Mouse (Mus musculus) monocyte, adult 5-6 weeks (primary cell): ENCODE results near the gene Kctd18. TPM values are rescaled to one million over a fixed set of nuclear protein-coding genes. Genes with fewer than 3 reads are reported as not detected.
"Not testable (repeated sequence)": the region's sequence is repeated elsewhere in the genome, so short reads cannot be mapped to it uniquely, and the experiment has no call there.

Experiments used
- ATAC-seq: fragments of 153-309, 156-312 bp; replicated peaks from 2 replicates; pipeline ENCODE4 v1.8.0; 2017; ENCODE audit warnings: mild to moderate bottlenecking; ENCODE audit not compliant: low TSS enrichment, insufficient number of reproducible peaks, severe bottlenecking, poor library complexity, low FRiP score
- total RNA-seq: library from RNA; stranded (forward); fragments of 200-1000, 200-491, 200-594 nt; gene quantifications from 3 replicates; pipeline ENCODE4 v1.2.3, GENCODE M21; 2017

Kctd18 gene
- total RNA-seq = 56.7 to 68.5 TPM (median 64.8 TPM) in 3 replicates

DNA sequence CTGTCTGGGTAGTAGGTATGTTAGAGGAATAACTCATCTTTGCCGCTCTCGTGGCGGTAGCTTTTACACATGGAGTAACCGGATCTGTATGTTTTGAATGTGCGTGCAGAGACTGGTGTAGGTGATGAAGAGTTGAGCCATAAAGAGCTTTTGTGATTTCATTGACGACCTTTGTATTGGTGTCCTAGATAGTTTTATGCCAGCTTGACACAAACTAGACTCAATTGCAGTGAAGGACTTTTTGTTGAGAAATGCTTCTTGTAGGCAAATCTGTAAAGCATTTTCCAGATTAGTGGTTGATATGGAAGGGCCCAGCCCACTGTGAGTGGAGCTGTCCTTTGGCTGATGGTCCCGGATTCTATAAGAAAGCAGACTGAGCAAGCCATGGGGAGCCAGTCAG, at the start of gene Kctd18:
Kctd18 (minus strand) TSS at position 101 of the 400 bp plus-strand sequence.
- no peak for ATAC-seq

DNA sequence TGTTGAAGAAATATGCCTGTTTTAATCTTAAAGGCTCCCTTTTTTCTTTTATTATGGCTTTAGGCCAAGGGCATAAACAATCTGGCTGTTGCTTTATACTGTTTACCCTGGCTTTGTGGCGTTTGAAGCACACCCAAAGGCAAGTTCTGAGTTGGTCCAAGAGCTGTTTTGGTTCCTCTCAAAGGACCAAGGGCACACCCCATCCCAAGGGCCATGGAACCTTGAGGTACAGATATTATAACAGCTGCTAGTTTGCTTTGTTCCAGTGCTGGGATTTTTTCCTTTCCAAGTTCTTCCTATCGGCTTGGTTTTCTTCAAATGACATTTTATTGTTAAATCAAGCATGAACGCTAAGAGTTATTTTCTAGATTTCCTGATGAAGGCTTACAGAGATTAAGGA, 46.9 kb upstream of the Kctd18 start:
- ATAC-seq = no peak

DNA sequence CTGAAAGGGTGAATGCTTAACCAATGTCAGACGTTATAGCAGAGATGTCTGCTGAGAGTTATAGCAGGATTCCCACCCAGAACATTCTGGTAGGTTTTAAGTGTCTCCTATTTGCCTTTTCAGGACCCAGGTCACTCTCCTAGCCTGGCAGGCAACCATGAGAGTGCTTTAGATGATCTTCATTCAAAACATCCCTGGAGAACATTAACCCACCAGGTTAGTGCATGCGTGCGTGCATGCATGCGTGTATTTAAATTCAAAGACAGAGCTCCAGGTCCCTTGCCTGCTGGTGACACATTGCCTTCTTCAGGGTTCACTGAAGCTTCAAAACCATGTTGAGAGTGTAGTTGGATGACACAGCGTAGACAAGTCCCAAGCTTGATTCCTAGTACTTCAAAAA, 46.4 kb upstream of the Kctd18 start:
- no peak for ATAC-seq

DNA sequence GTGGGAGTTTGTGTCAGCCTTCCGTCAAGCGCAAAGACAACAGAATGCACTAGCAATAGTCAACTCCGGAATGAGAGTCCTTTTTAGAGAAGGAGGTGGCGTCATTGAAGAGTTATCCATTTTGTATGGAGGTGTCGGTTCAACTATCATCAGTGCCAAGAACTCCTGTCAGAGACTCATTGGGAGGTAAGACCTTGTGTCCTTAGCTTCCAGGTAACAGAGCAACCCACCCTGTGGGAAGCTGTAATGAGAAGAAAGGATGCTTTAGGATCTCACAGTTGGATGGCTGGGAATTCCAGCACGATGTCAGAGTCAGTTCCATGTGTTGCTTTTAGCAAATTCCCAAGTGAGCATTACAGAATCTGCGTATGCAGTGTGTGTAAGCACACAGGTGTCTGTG, 43.4 kb upstream of the Kctd18 start:
- no peak for ATAC-seq

DNA sequence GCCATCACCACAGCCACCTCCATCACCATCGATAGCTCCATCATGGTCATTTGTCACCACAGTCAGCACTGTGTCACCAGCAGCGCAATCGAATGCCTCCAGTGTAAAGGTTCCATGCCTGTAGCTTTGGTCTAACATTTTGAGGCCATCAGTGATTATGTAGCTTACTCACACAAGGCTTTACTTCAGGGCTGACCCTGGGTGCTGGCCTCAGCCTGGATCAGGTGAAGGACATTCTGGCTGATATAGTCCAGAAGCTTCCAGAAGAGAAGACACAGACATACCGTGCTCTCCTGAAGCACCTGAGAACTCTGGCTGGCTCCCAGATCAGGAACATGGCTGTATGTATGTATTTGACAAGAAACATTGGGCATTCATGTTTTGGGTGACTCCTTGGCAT, 40.1 kb upstream of the Kctd18 start:
- ATAC-seq = no peak

DNA sequence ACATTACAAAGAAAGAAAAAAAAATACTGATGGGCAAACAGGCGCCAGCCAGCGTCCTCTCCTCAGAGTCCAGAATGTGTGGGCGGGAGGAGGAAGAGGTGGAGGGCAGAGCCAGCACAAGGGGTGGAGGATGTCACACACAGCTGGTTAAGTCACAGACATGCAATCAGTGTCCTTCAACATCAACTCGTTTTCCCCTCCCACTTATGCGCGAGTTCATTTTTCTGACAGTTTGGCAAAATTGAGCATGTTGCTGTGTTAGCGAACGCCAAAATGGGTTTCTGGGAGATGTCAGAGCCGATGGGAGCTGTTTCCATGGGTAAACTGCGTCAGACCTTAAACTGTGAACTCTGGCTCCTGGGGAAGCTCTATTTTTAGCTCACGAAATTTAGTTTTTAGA, 38.2 kb upstream of the Kctd18 start:
- no peak for ATAC-seq

DNA sequence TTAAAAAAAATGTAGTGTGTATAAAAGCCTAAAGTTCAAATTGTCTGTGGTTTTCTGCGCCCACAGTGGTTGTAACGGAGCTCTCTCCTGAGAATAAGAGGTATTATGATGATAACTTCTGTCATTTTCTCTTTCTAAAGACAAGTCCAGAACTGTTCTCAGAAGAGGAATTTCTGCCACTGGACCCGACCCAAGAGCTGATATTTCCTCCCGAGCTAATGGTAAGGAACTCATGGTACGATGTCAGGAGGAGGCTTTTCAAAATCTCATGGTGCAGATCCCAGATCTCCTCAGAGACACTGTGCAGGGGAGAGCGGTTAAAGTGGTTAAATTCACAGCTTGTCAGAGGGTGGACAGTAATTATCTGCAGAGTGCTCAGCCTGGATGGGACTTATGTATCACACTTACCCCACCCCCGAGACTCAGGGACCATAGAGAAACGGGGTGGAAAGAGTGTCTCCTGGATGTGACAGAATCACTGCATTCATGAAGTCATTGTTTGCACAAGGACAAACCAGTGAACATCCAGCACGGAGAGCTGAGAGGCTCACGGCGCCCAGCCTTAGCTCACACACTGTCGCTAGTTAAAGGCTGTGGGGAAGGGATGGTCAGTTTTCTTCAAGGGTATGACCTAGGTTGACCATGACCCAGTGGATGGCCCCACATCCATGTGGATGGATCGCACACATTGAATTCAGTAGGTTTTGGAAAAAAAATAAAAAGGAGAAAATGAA, 37.5 kb upstream of the Kctd18 start:
- ATAC-seq = no peak

DNA sequence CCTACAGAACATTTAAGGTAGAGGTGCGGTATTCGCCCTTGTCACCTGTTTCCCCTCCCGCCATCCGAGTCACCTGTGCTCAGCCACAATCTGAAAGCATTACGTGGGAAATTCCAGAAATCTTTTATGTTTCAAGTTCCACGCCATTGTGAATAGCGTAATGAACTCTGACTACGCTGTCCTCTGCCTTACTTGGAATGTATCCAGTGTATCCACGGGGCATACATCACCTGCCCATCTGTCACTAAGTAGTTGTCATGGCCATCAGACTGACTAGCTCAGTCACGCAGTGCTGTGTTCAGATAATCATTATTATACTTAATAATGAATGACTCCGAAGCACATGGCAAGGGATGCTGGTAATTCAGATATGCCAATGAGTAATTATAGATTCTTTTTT, 36.8 kb upstream of the Kctd18 start:
- ATAC-seq = no peak

DNA sequence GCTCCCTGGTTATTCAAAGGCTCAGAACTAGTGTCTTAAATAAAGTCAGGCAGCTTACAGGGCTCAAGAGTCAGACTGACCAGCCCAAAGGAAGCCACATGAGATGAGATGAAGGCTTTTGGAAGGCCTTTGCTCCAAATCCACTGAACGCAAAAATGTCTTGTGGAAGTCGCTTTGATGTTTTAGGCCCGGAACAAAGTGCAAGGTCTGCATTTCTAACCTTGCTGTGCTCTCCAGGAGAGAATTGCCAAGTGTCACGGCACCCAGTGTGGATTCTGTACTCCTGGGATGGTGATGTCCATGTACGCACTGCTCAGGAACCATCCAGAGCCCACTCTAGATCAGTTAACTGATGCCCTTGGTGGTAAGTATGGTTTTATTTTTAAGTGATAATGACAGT, 30.4 kb upstream of the Kctd18 start:
- ATAC-seq = no peak

DNA sequence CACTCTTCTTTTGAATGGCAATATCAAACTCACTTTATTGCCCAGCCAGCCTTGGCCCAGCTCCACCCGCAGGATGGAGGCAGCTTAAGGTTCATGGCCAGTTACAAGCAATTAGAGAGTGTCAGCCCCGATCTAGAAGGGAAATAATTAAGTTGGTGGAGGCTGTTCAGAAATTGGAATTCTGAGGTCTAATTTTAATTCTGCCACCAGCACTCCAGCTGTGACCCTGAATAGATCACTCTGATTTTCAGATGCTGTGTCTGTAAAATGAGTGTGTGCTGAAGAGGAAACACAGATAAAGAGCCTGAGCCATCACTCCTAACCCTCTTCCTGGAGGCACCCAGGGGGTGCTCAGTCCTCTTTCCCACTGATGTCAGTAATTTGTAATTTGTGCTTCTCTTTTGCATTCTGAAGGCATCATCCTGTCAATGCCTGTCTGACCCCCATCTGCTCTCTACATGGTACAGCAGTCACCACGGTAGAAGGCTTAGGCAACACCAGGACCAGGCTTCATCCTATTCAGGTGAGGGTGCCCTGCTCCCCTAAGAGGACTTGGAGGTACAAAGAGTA, 28.1 kb upstream of the Kctd18 start:
- no peak for ATAC-seq

DNA sequence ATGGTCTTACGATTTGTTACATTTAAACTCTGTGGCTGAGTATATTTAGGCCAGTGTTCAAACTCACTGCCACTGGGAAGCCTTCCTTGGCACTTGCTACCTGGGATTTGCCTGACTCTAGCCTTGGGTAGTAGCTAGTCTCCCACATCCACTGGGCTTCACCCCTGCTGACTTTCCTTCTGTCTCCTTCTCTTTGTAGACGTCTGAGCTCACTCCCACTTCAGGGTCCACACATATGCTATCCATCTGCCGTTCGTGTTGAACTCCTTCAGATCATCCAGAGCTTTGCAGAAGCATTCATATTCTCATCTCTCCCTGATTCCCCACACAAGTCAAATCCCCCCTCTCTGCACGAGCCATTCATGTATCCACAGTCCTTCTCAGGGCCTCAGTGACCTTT, 26.8 kb upstream of the Kctd18 start:
- ATAC-seq = no peak

DNA sequence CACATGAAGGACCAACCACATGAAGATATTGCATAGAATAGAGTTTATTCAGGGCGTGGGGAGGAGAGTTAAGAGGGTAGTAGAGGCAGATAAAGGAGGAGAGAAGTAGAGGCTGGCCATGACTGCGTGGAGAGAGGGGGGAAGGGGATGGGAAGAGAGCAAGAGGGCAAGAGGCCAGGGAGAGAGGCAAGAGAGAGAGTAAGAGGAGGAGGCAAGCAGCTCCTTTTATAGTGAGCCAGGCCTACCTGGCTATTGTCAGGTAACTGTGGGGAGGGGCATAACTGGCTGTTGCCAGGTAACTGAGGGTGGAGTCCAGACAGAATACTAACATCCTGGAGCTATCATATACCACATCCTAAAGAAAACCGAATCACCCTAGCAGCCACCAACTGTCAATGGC, 26.3 kb upstream of the Kctd18 start:
- ATAC-seq = no peak

DNA sequence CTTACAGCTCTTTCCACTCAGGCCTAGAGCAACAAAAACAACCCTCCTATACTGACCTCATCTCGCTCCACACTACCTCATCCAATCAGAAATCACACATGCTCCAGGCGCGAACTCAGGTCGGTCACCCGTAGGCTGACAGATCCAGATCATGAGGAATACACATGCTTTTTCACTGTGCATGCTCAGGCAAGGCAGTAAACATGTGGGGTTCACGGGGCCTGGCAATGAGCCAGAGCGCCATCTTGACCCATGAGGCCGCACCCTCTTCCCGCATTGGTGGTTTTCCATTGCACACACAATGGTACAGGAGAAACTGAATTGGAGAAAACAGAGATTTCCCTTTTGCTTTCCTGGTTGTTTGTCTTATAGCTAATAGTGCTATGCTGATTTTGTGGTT, 18.6 kb upstream of the Kctd18 start:
- ATAC-seq = not testable (repeated sequence)

DNA sequence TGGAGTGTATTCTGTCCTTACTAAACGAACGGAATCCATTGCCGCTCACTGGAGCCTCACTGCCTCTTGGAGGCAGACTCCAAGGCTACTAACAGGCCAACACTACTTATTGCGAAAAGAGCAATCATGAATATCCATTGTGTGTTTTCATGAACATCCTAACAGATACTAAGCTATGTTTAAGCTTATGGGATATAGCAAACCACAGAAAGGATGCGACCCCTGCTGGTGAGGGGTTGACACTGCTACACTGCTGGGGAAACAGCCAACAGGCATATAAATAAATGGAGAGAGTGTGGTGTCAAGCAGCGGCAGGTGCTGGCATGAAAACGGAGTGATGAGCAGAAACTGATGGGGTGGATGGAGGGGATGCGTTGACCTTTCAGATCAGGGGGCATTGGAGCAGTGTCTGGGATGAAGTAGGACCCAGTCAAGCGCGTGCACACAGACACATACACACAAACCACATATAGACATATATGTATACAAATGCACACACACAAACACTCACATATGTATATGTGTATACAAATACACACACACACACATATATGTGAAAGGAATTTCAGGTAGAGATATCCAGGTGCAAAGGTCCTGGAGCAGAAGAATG, 12.5 kb upstream of the Kctd18 start:
- peak; percentile 83 for ATAC-seq

DNA sequence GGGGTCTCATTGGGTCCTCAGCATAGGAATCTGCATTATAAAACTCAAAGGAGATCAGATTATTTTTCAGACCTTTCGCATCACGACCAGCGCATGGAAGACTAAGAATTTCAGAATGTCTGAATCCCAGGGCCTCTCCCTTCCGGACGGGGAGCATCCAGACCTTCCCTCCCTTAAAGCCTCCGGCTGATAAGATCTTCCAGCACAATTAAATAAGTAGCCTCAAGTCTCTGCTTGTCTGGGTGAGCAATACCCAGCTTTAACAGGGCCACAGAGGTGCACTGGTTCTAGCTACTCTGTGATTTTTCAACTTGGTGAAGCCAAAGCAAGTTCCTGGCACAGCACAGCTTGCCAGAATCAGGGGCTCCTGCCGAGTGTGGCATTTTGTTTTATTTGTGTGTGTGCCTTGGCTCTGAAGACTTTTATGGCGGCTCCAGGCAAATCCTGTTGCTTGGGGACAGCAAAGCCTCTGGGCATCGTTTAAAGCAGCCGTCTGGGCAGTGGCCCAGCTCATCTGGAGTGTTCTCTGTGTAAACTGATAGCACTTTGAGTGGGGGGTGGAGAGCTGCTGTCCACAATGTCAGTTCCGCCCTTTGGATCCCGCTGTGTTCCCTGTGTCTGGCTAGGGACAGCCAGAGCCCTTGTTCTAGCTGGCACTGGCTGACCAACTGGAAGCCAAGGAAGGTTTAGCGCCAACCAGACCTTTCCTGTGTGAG, 11.6 kb upstream of the Kctd18 start:
- no peak for ATAC-seq

DNA sequence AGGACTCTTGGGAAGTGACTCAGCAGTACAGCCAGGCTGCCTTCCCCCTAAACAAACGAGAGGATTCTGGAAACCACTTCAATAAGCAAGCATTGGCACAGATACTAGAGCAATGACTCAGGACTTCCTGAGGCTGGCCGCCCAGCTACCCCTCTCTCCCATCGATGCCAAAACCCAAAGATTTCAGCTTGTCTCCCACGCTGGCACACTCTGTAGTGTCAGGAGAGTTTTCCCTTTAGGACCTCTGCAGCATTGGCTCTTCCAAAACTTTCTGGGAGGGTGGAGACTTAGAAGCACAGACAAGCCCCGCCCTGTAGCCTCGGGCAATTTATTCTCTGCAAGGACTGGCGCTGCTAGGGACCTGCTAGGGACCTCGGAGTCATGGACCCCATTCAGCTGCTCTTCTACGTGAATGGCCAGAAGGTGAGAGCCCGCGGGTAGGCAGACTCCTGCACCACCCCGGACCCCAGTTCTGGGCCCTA, 10.9 kb upstream of the Kctd18 start, which contains the start of gene Aox1:
Aox1 (plus strand) TSS at position 296 of the 482 bp plus-strand sequence.
- ATAC-seq = no peak

DNA sequence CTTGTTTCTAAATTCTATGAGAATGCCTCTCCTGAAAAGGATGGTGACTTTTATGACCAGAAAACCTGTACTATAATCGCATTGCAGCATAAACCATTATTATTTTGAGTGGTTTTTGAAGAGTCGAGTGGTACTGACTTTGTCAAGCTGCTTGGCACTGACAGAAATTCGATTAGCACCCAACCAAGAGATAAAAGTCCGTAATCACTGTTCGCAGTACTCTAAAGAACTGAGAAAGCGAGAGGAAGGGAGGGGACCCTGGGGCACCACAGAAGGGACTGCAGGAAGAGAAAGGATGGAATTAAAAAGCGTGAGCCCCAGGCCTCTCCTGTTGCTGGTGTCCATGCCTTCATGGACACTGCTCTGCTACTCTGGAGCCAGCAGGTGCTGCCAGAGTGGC, 9.0 kb upstream of the Kctd18 start:
- no peak for ATAC-seq

DNA sequence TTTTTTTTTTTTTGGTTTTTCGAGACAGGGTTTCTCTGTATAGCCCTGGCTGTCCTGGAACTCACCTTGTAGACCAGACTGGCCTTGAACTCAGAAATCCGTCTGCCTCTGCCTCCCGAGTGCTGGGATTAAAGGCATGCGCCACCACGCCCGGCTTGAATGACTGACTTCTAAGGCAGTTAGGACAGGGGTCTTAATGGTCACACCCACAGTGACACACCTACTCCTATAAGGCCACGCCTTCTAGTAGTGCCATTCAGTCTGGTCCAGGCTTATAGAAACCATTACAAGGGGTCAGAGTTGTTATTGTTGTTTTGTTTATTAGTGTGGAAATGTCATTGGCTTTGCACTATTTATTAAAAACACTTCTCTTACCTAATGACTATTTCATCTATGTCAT, 12.4 kb downstream of the Kctd18 start:
- ATAC-seq = not testable (repeated sequence)

DNA sequence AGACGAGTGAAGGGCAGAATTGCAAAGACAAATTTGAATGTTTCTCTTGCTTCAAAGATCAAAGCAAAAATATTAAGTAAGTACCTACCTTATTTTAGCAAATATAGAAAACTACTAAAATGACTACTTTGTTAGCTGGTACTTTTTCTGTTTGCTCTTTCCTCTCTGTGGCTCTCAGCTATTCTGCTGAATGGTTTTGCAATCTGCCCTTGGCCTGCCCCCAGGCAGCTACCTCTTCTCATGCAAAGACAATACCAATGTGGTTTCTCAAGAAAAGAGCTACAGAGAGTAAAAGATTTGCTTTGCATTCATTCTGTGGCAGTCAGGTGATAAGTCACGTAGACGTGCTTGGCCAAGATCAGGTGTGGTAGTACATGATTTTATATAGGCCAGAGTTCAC, 20.6 kb downstream of the Kctd18 start:
- ATAC-seq = no peak
